Mouse (Mus musculus) forebrain, embryonic 16.5 days (tissue): Measurements from ENCODE around the gene Tspan12. TPM values are rescaled to one million over a fixed set of nuclear protein-coding genes. Genes with fewer than 3 reads are reported as not detected.

Experiments
- ATAC-seq: fragments of 200-750 bp; cut with Nextera tagmentation; 2 replicates; pipeline ENCODE4 v1.8.0; 2017; ENCODE audit warnings: mild to moderate bottlenecking, moderate library complexity
- H3K27ac ChIP-seq: fragments of 300-500 bp; sonication (generic); 2 replicates; pipeline ENCODE4 v1.5.1; 2014; ENCODE audit warnings: low read length, control low read depth
- H3K27me3 ChIP-seq: fragments of 300-500 bp; sonication (generic); replicated peaks from 2 replicates; pipeline ENCODE4 v1.6.1; 2014; ENCODE audit warnings: low read length; ENCODE audit not compliant: control insufficient read depth, insufficient read depth
- H3K36me3 ChIP-seq: fragments of 300-500 bp; sonication (generic); 2 replicates; pipeline ENCODE4 v1.6.1; 2014; ENCODE audit not compliant: control insufficient read depth, insufficient read depth
- H3K4me1 ChIP-seq: fragments of 300-500 bp; sonication (generic); replicated peaks from 2 replicates; pipeline ENCODE4 v1.6.1; 2014; ENCODE audit warnings: low read length; ENCODE audit not compliant: control insufficient read depth, insufficient read depth
- H3K4me2 ChIP-seq: fragments of 300-500 bp; sonication (generic); 2 replicates; pipeline ENCODE4 v1.6.1; 2014; ENCODE audit warnings: mild to moderate bottlenecking, low read length, control low read depth
- H3K4me3 ChIP-seq: fragments of 300-500 bp; sonication (generic); replicated peaks from 2 replicates; pipeline ENCODE4 v1.5.1; 2014; ENCODE audit warnings: mild to moderate bottlenecking, low read length, control low read depth
- H3K9ac ChIP-seq: fragments of 300-500 bp; sonication (generic); replicated peaks from 2 replicates; pipeline ENCODE4 v1.6.1; 2014; ENCODE audit warnings: low read depth, low read length, control low read depth
- H3K9me3 ChIP-seq: fragments of 300-500 bp; sonication (generic); 2 replicates; pipeline ENCODE4 v1.6.1; 2016; ENCODE audit warnings: low read length; ENCODE audit not compliant: control insufficient read depth
- WGBS: fragments of 180-500 bp; shearing (Covaris S2); extraction: QIAGEN DNeasy Blood & Tissue Kit; methylation state at CpG from one replicate; pipeline ENCODE4 v1.1.7; 2014; 5-methylcytosine and 5-hydroxymethylcytosine counted together
- polyA plus RNA-seq: library from polyadenylated mRNA; unstranded; fragments of >200 nt; fragmentation: Nextera tagmentation; extraction: Ambion mirVana; gene quantifications from 2 replicates; pipeline ENCODE4 v1.2.1, GENCODE M21; 2015

The Tspan12 gene
- polyA plus RNA-seq, 1 experiment from 2014 or later = 51.7 TPM

DNA sequence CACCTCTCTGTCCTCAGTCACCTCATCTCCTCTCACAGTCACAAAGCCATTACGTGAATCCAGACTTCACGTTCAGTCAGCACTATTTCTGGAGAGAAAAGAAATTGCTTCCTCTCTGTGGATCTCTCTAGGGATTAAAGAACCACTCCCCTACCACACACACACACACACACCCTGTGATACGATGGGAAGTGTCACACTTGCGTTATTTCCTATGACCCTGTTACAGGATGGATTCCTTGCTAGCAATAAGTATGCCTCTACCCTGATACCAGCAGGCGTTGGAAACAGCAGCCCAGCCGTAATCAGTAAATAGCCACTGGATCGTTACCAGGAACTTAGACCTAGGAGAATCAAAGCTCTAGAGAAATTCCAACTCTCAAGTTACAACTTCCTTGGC, 3.6 kb upstream of the Tspan12 start:
- H3K27ac ChIP-seq = no peak overlapping the region
- H3K4me3 ChIP-seq = no peak overlapping the region
- no peaks in the 10 kb centered on the region for H3K9me3 ChIP-seq
- 56% methylated on average over 7 of the region's 7 CpGs for WGBS
- H3K27me3 ChIP-seq = peaks cover 6% of the 10 kb centered on the region; the same call in 1 of the 2 replicates
- no peak for ATAC-seq
- no peaks in the 10 kb centered on the region for H3K36me3 ChIP-seq
- no peak overlapping the region for H3K9ac ChIP-seq
- H3K4me2 ChIP-seq = no peak overlapping the region
- H3K4me1 ChIP-seq = peaks cover 11% of the 10 kb centered on the region

DNA sequence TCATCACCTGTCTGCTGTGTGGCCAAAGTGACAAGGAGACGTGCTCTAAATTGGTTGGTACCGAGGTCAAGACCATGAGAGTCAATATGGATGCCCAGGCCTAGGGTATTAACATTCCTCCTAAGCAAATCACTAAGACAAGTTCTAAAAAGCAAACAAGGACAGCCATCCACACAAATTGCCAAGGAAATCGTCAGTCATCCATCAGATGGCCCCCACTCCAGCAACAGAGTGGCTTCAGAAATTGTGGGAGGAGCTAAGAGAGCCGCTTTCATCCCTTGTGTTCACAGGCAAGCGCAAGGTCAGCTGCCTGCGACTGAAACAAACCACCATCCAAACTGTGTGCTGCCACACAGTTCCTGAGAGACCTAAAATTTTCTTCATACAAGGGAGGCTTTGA, 1.0 kb upstream of the Tspan12 start:
- no peak for ATAC-seq
- Histone ChIP-seq H3K4me2 (no peak overlapping the region), H3K9ac (no peak overlapping the region), H3K9me3 (no peaks in the 10 kb centered on the region), H3K27ac (no peak overlapping the region), H3K27me3 (peaks cover 5% of the 10 kb centered on the region; the same call in 1 of the 2 replicates), H3K4me1 (peaks cover 14% of the 10 kb centered on the region), H3K4me3 (no peak overlapping the region), H3K36me3 (no peaks in the 10 kb centered on the region)
- WGBS = 63% methylated on average over 6 of the region's 6 CpGs

DNA sequence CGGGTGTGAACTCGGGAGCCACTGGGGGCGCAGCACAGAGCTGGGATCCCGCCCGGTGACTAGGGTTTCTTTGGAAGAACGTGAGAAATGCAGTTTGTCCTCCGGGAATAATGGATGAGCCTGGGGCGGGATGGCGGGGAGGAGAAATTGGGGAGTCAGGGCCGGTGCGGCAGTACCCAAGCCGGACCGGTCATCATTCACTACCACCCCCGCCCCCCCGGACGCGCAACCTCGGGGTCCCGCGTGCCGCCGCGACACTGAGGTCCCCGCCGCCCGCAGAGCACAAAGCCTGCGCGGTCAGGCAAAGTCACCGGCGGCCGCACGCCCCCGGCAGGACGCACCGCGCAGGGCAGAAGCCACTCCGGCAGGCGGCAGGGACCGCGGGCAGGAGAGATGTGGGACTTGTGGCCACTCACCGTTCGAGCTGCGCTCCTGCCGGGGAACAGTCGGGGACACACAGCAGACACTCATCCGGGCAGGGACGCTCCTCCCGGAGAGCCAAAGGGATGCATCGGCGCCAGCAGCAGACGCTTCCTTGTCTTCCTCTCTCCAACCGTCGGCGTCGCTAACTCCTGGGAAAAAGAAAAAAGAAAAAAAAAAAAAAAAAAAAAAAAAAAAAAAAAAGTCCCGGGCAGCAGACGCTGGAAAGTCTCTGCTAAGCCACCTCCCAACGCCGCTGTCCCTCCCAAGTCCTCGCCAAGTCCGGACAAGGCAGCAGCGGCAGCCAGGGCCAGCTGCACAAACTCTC, 545 bp downstream of the Tspan12 start:
- ATAC-seq = peak; percentile 93
- H3K4me2 ChIP-seq = peak overlapping the region; percentile 74
- H3K4me3 ChIP-seq = peak overlapping the region; percentile 89
- WGBS = under 1% methylated on average over 50 of the region's 62 CpGs
- peaks cover 11% of the 10 kb centered on the region for H3K4me1 ChIP-seq
- peak overlapping the region; percentile 93 for H3K9ac ChIP-seq
- no peaks in the 10 kb centered on the region for H3K36me3 ChIP-seq
- H3K27ac ChIP-seq = peak overlapping the region; percentile 80
- H3K9me3 ChIP-seq = no peaks in the 10 kb centered on the region
- H3K27me3 ChIP-seq = peaks cover 3% of the 10 kb centered on the region; the same call in 1 of the 2 replicates

DNA sequence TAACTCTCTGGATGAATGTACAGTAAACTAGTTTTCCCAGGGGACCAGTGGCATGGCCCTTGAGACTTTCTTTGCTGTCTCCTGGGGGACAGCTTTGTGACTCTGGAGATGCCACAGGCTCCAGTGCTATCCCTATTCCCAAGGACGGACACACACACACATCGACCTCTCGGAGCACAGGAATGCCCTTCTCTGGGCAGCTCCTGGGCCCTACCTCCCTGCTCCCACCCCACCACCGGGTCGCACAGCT, 1.0 kb downstream of the Tspan12 start:
- H3K4me3 ChIP-seq = peak overlapping the region; percentile 89
- H3K27me3 ChIP-seq = peaks cover 3% of the 10 kb centered on the region; the same call in 1 of the 2 replicates
- H3K4me2 ChIP-seq = peak overlapping the region; percentile 74
- peaks cover 11% of the 10 kb centered on the region for H3K4me1 ChIP-seq
- no peaks in the 10 kb centered on the region for H3K36me3 ChIP-seq
- no peak for ATAC-seq
- WGBS = under 1% methylated on average over 5 of the region's 5 CpGs
- no peaks in the 10 kb centered on the region for H3K9me3 ChIP-seq
- peak overlapping the region; percentile 93 for H3K9ac ChIP-seq
- peak overlapping the region; percentile 80; the same call in 1 of the 2 replicates for H3K27ac ChIP-seq

DNA sequence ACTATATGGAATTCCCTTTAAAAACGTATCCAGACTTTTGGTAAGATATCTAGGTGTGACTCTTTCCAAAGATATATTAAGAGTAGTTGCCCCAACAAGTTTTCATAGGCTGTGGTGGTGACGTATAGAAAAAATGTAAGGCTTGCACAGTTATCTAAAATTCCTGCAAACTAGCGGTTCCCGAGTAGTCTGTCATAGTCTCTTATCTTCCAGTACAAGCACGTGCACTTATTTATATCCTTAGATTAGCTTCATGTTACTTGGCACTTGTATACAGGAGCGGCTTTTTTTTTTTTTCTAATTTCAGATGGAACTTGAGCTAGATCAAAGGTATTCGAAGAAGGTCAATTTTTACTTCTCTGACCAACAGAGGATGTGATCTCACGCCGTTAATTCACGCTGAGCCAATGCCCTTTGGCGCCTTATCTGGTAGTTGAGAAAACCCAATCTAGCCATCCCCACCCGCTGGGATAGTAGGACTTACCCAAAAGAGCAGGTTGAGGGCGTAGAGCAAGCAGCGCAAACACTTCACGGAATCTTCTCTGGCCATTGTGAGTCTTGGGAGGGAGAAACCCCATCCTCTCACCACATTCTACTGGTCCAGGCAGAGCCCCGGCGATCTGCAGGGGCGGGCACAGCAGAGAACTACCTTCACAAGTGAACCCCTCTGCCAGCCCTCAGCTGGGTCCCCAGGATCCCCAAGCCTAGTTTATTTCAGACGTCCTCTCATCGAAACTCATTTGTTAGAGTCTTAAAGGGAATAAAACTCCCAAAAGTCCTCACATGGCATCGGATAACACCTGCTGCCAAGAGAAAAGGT, 1.6 kb downstream of the Tspan12 start:
- H3K27me3 ChIP-seq = peaks cover 3% of the 10 kb centered on the region; the same call in 1 of the 2 replicates
- H3K4me1 ChIP-seq = peaks cover 11% of the 10 kb centered on the region
- H3K4me3 ChIP-seq = peak overlapping the region; percentile 89
- H3K9me3 ChIP-seq = no peaks in the 10 kb centered on the region
- H3K36me3 ChIP-seq = 0 out of 2 replicates have a peak, but pooled peaks cover under 1% of the 10 kb centered on the region
- WGBS = 25% methylated on average over 21 of the region's 21 CpGs
- H3K9ac ChIP-seq = peak overlapping the region; percentile 93
- no peak overlapping the region for H3K27ac ChIP-seq
- ATAC-seq = peak; percentile 33; the same call in 1 of the 2 replicates
- peak overlapping the region; percentile 74 for H3K4me2 ChIP-seq

DNA sequence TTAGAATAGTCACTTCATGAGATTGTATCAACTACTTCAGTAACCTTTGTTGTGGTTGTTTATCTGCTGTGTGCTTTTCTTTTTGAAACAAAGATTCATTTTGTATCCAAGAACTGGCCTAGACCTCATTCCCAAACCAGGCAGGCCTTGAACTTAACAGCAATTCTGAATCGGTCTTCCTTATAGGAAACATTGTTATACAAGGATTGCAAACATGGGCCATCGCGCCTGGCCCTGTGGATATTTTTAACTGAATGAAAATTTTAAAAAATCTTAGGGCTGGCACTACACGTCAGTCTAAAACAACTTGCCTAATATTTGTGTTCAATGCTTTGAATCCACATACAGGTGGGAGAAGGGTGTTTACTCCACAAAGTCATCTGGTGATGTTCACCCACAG, 3.5 kb downstream of the Tspan12 start:
- Histone ChIP-seq H3K9me3 (no peaks in the 10 kb centered on the region), H3K4me1 (peaks cover 11% of the 10 kb centered on the region), H3K4me3 (no peak overlapping the region), H3K36me3 (0 out of 2 replicates have a peak, but pooled peaks cover 2% of the 10 kb centered on the region), H3K4me2 (no peak overlapping the region), H3K27ac (no peak overlapping the region), H3K27me3 (no peaks in the 10 kb centered on the region), H3K9ac (no peak overlapping the region)
- no peak for ATAC-seq
- WGBS = 87% methylated on average over 4 of the region's 4 CpGs

DNA sequence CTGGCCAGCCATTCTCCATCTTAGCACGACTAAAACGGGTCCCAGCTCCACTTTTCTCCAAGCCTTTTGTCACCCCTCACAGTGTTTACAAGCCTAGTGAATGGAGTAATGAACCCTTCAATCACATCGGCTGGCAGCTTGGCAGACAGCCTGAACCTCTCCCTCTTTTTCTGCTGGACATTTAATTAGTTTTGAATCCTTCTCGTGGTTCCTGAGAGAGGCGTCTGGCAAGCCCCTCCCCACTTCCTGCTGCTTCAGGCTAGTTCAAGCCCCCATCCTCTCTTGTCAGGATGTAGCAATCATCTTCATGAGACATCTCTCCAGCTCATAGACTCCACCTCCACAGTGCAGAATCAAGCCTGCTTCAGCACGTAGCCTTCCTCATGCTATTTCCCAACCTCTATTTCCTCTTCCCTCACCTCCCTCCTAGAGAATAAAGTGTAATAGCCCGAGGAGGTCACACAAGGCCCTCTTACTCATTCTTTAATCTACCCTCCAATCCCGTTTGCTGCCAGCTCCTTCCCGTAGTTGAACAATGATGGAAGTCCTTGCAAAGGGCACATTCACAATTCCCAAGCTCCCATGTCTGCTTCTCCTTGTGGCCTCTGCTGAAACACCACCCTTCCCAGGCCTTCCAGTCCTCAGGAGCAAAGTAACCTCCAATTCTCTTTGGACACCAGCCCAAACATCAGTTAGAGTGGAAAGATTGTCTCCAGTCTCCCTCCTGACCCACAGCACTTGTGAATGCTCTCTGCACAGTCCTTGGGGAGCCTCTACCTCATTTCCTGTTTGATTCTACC, 12.1 kb downstream of the Tspan12 start:
- Histone ChIP-seq H3K27me3 (no peaks in the 10 kb centered on the region), H3K9ac (no peak overlapping the region), H3K9me3 (no peaks in the 10 kb centered on the region), H3K4me1 (peaks cover 12% of the 10 kb centered on the region), H3K27ac (peak overlapping the region; percentile 54), H3K36me3 (peaks cover 3% of the 10 kb centered on the region), H3K4me2 (peak overlapping the region; percentile 1; the same call in 1 of the 2 replicates), H3K4me3 (no peak overlapping the region)
- 5% methylated on average over 9 of the region's 9 CpGs for WGBS
- ATAC-seq = peak; percentile 96

DNA sequence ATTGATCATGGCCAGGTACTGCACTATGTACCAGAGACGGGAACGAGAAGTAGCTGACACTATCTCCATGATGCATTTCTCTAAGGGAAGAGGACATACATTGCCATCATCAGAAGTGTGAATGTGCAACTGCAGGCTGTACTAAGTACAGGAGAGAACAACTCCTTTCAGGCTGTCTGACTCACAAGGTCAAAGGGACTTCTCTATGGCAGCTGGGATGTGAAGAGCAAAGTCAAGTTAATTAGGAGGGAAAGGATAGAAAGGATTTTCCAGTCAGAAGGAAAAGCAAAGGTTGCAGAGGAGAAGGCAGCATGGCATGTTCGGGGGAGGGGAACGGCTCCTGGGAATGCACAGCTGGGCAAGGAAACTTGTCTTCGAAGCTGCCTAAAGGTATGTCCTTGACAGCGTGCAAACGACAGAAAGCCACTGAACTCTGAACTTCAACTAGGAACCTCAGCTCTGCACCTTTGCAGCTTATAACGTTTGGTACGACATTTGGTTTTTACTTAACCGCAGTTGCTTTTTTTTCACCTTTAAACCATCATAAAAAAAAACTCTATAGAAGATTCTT, 13.0 kb downstream of the Tspan12 start:
- Histone ChIP-seq H3K4me2 (no peak overlapping the region), H3K9ac (no peak overlapping the region), H3K4me3 (no peak overlapping the region), H3K36me3 (peaks cover 7% of the 10 kb centered on the region), H3K27me3 (no peaks in the 10 kb centered on the region), H3K27ac (no peak overlapping the region), H3K9me3 (no peaks in the 10 kb centered on the region), H3K4me1 (peaks cover 12% of the 10 kb centered on the region)
- WGBS = 37% methylated on average over 10 of the region's 10 CpGs
- peak; percentile 28; the same call in 1 of the 2 replicates for ATAC-seq
